Mouse (Mus musculus): ENCODE measurements around the gene Gmps. TPM values are rescaled to one million over a fixed set of nuclear protein-coding genes. Genes with fewer than 3 reads are reported as not detected.

Gene Gmps
- polyA plus RNA-seq (2014; fragmentation: Nextera tagmentation; extraction: Ambion mirVana): 45.3 and 62.6 TPM in 2 replicates

- peaks cover 10% of the 10 kb centered on the region; the same call in 1 of the 2 replicates for H3K4me1 ChIP-seq (ENCODE audit: control insufficient read depth, insufficient read depth, low read length)
- no peaks in the 10 kb centered on the region for H3K9me3 ChIP-seq (ENCODE audit: control insufficient read depth, low read length)
- no peaks in the 10 kb centered on the region for H3K27me3 ChIP-seq (ENCODE audit: control insufficient read depth, insufficient read depth, low read length)
- H3K36me3 ChIP-seq (ENCODE audit: control insufficient read depth, insufficient read depth, low read length): peaks cover 13% of the 10 kb centered on the region
- peak within 1 kb of the TSS; percentile 93 for H3K9ac ChIP-seq (ENCODE audit: low read depth, low read length)
- H3K4me3 ChIP-seq (ENCODE audit: low read length): peak within 1 kb of the TSS; percentile 91
- WGBS: under 1% methylated on average over 66 of the region's 67 CpGs
- peak within 1 kb of the TSS; percentile 92 for H3K27ac ChIP-seq (ENCODE audit: low read depth, low read length)
- peak within 1 kb of the TSS; percentile 71 for H3K4me2 ChIP-seq (replicated peaks; ENCODE audit: low read depth, low read length)
- ATAC-seq (ENCODE audit: low FRiP score, low TSS enrichment): peak; percentile 99
These were observed at the start of gene Gmps for GRCm38 (mm10) chr3:63975955-63976908. Gene Gmps (plus strand): TSS chr3:63976106.

GRCm38 (mm10) chr3:63928878-63929859, 46.7 kb upstream of the Gmps start, which contains the start of gene E130311K13Rik:
Gene E130311K13Rik (minus strand): TSS chr3:63929472.
- H3K4me2 ChIP-seq (replicated peaks; ENCODE audit: low read depth, low read length): peak within 1 kb of the TSS; percentile 67
- peak within 1 kb of the TSS; percentile 63 for H3K4me3 ChIP-seq (ENCODE audit: low read length)
- peak; percentile 96 for ATAC-seq (ENCODE audit: low FRiP score, low TSS enrichment)
- 5% methylated on average over 48 of the region's 48 CpGs for WGBS
- no peaks in the 10 kb centered on the region for H3K4me1 ChIP-seq (ENCODE audit: control insufficient read depth, insufficient read depth, low read length)
- H3K27me3 ChIP-seq (ENCODE audit: control insufficient read depth, insufficient read depth, low read length): no peaks in the 10 kb centered on the region
- H3K36me3 ChIP-seq (ENCODE audit: control insufficient read depth, insufficient read depth, low read length): no peaks in the 10 kb centered on the region
- peak within 1 kb of the TSS; percentile 89 for H3K9ac ChIP-seq (ENCODE audit: low read depth, low read length)
- H3K9me3 ChIP-seq (ENCODE audit: control insufficient read depth, low read length): no peaks in the 10 kb centered on the region
- H3K27ac ChIP-seq (ENCODE audit: low read depth, low read length): peak within 1 kb of the TSS; percentile 73

GRCm38 (mm10) chr3:63938928-63939327, 37.0 kb upstream of the Gmps start:
- WGBS: 94% methylated on average over 2 of the region's 2 CpGs
- Histone ChIP-seq H3K27me3 (ENCODE audit: control insufficient read depth, insufficient read depth, low read length) (no peaks in the 10 kb centered on the region), H3K9me3 (ENCODE audit: control insufficient read depth, low read length) (no peaks in the 10 kb centered on the region), H3K36me3 (ENCODE audit: control insufficient read depth, insufficient read depth, low read length) (peaks cover 2% of the 10 kb centered on the region; the same call in 1 of the 2 replicates), H3K4me2 (replicated peaks; ENCODE audit: low read depth, low read length) (no peak overlapping the region), H3K27ac (ENCODE audit: low read depth, low read length) (no peak overlapping the region), H3K9ac (ENCODE audit: low read depth, low read length) (no peak overlapping the region), H3K4me3 (ENCODE audit: low read length) (no peak overlapping the region), H3K4me1 (ENCODE audit: control insufficient read depth, insufficient read depth, low read length) (no peaks in the 10 kb centered on the region)
- no peak for ATAC-seq (ENCODE audit: low FRiP score, low TSS enrichment)

- 72% methylated on average over 2 of the region's 2 CpGs for WGBS
- no peak overlapping the region for H3K4me2 ChIP-seq (replicated peaks; ENCODE audit: low read depth, low read length)
- peaks cover 10% of the 10 kb centered on the region; the same call in 1 of the 2 replicates for H3K36me3 ChIP-seq (ENCODE audit: control insufficient read depth, insufficient read depth, low read length)
- no peak for ATAC-seq (ENCODE audit: low FRiP score, low TSS enrichment)
- no peaks in the 10 kb centered on the region for H3K27me3 ChIP-seq (ENCODE audit: control insufficient read depth, insufficient read depth, low read length)
- no peak overlapping the region for H3K9ac ChIP-seq (ENCODE audit: low read depth, low read length)
- no peak overlapping the region for H3K4me3 ChIP-seq (ENCODE audit: low read length)
- no peaks in the 10 kb centered on the region for H3K4me1 ChIP-seq (ENCODE audit: control insufficient read depth, insufficient read depth, low read length)
- no peak overlapping the region for H3K27ac ChIP-seq (ENCODE audit: low read depth, low read length)
- no peaks in the 10 kb centered on the region for H3K9me3 ChIP-seq (ENCODE audit: control insufficient read depth, low read length)
These were observed 34.6 kb upstream of the Gmps start for GRCm38 (mm10) chr3:63941204-63941850.

- 80% methylated on average over 3 of the region's 3 CpGs for WGBS
- H3K4me2 ChIP-seq (replicated peaks; ENCODE audit: low read depth, low read length): no peak overlapping the region
- no peak overlapping the region for H3K9ac ChIP-seq (ENCODE audit: low read depth, low read length)
- H3K27me3 ChIP-seq (ENCODE audit: control insufficient read depth, insufficient read depth, low read length): no peaks in the 10 kb centered on the region
- ATAC-seq (ENCODE audit: low FRiP score, low TSS enrichment): no peak
- H3K36me3 ChIP-seq (ENCODE audit: control insufficient read depth, insufficient read depth, low read length): peaks cover 9% of the 10 kb centered on the region; the same call in 1 of the 2 replicates
- no peaks in the 10 kb centered on the region for H3K9me3 ChIP-seq (ENCODE audit: control insufficient read depth, low read length)
- H3K4me3 ChIP-seq (ENCODE audit: low read length): no peak overlapping the region
- H3K27ac ChIP-seq (ENCODE audit: low read depth, low read length): no peak overlapping the region
- H3K4me1 ChIP-seq (ENCODE audit: control insufficient read depth, insufficient read depth, low read length): no peaks in the 10 kb centered on the region
These were observed 26.1 kb upstream of the Gmps start for GRCm38 (mm10) chr3:63949837-63950236.

GRCm38 (mm10) chr3:63963421-63964099, 12.3 kb upstream of the Gmps start:
- Histone ChIP-seq H3K4me3 (ENCODE audit: low read length) (peak overlapping the region; percentile 56), H3K9ac (ENCODE audit: low read depth, low read length) (peak overlapping the region; percentile 66), H3K36me3 (ENCODE audit: control insufficient read depth, insufficient read depth, low read length) (no peaks in the 10 kb centered on the region), H3K27ac (ENCODE audit: low read depth, low read length) (peak overlapping the region; percentile 83), H3K4me1 (ENCODE audit: control insufficient read depth, insufficient read depth, low read length) (peaks cover 18% of the 10 kb centered on the region), H3K27me3 (ENCODE audit: control insufficient read depth, insufficient read depth, low read length) (no peaks in the 10 kb centered on the region), H3K4me2 (replicated peaks; ENCODE audit: low read depth, low read length) (peak overlapping the region; percentile 63), H3K9me3 (ENCODE audit: control insufficient read depth, low read length) (no peaks in the 10 kb centered on the region)
- 6% methylated on average over 25 of the region's 25 CpGs for WGBS
- no peak; the same call in 1 of the 2 replicates for ATAC-seq (ENCODE audit: low FRiP score, low TSS enrichment)

GRCm38 (mm10) chr3:63964100-63964921, 11.6 kb upstream of the Gmps start, which contains the start of gene Slc33a1:
Gene Slc33a1 (minus strand): TSS chr3:63964768.
- Histone ChIP-seq H3K4me1 (ENCODE audit: control insufficient read depth, insufficient read depth, low read length) (peaks cover 18% of the 10 kb centered on the region), H3K36me3 (ENCODE audit: control insufficient read depth, insufficient read depth, low read length) (no peaks in the 10 kb centered on the region), H3K27ac (ENCODE audit: low read depth, low read length) (peak within 1 kb of the TSS; percentile 83), H3K9ac (ENCODE audit: low read depth, low read length) (peak within 1 kb of the TSS; percentile 66), H3K9me3 (ENCODE audit: control insufficient read depth, low read length) (no peaks in the 10 kb centered on the region), H3K27me3 (ENCODE audit: control insufficient read depth, insufficient read depth, low read length) (no peaks in the 10 kb centered on the region), H3K4me2 (replicated peaks; ENCODE audit: low read depth, low read length) (peak within 1 kb of the TSS; percentile 63), H3K4me3 (ENCODE audit: low read length) (peak within 1 kb of the TSS; percentile 56)
- WGBS: under 1% methylated on average over 69 of the region's 69 CpGs
- peak; percentile 97 for ATAC-seq (ENCODE audit: low FRiP score, low TSS enrichment)
